Mouse (Mus musculus) stomach, postnatal 0 days (tissue): ENCODE measurements around the gene Lrrc28. TPM values are rescaled to one million over a fixed set of nuclear protein-coding genes. Genes with fewer than 3 reads are reported as not detected.

ENCODE experiments used
- ATAC-seq: fragments of 200-750 bp; cut with Nextera tagmentation; 2 replicates; pipeline ENCODE4 v1.8.0; 2017; ENCODE audit not compliant: low FRiP score, low TSS enrichment
- DNase-seq: peaks from one replicate; pipeline ENCODE4 v3.0.0-alpha.2; 2016; ENCODE audit warnings: low spot score
- H3K27ac ChIP-seq: fragments of 300-500 bp; sonication (generic); replicated peaks from 2 replicates; pipeline ENCODE4 v1.5.1; 2014; ENCODE audit warnings: mild to moderate bottlenecking, control low read depth
- H3K27me3 ChIP-seq: fragments of 300-500 bp; sonication (generic); 2 replicates; pipeline ENCODE4 v1.6.1; 2014; ENCODE audit warnings: low read length; ENCODE audit not compliant: control insufficient read depth, insufficient read depth
- H3K36me3 ChIP-seq: fragments of 300-500 bp; sonication (generic); 2 replicates; pipeline ENCODE4 v1.6.1; 2014; ENCODE audit warnings: low read length, mixed read lengths; ENCODE audit not compliant: control insufficient read depth, insufficient read depth
- H3K4me1 ChIP-seq: fragments of 300-500 bp; sonication (generic); replicated peaks from 2 replicates; pipeline ENCODE4 v1.6.1; 2014; ENCODE audit warnings: antibody characterized with exemption; ENCODE audit not compliant: control insufficient read depth, insufficient read depth
- H3K4me2 ChIP-seq: fragments of 300-500 bp; sonication (generic); replicated peaks from 2 replicates; pipeline ENCODE4 v1.6.1; 2014; ENCODE audit warnings: low read depth, mild to moderate bottlenecking, control low read depth, moderate library complexity
- H3K4me3 ChIP-seq: fragments of 300-500 bp; sonication (generic); 2 replicates; pipeline ENCODE4 v1.5.1; 2014; ENCODE audit warnings: low read depth, low read length, control low read depth
- H3K9ac ChIP-seq: fragments of 300-500 bp; sonication (generic); 2 replicates; pipeline ENCODE4 v1.6.1; 2014; ENCODE audit warnings: mild to moderate bottlenecking, low read length, control low read depth, mixed read lengths
- H3K9me3 ChIP-seq: fragments of 300-500 bp; sonication (generic); 2 replicates; pipeline ENCODE4 v1.6.1; 2016; ENCODE audit warnings: low read length; ENCODE audit not compliant: control insufficient read depth
- CTCF ChIP-seq: IDR thresholded peaks from 2 replicates; pipeline ENCODE4 v1.5.1; 2016; ENCODE audit warnings: antibody characterized with exemption, low read depth, mild to moderate bottlenecking, moderate library complexity
- EP300 ChIP-seq: optimal IDR thresholded peaks from 2 replicates; pipeline ENCODE3; 2016; ENCODE audit warnings: antibody characterized with exemption
- WGBS: fragments of 180-500 bp; shearing (Covaris S2); extraction: QIAGEN DNeasy Blood & Tissue Kit; methylation state at CpG from one replicate; pipeline ENCODE4 v1.1.7; 2014; 5-methylcytosine and 5-hydroxymethylcytosine counted together
- polyA plus RNA-seq: library from polyadenylated mRNA; unstranded; fragments of >200 nt; fragmentation: Nextera tagmentation; extraction: Ambion mirVana; gene quantifications from 2 replicates; pipeline ENCODE4 v1.2.1, GENCODE M21; 2015

Lrrc28 gene
- polyA plus RNA-seq, 1 experiment from 2014 or later: 66.0 TPM

GRCm38 (mm10) chr7:67630817-67631216 lies 14.3 kb downstream of the Lrrc28 start:
- Histone ChIP-seq H3K4me2 (no peak overlapping the region), H3K27ac (no peak overlapping the region), H3K4me3 (no peak overlapping the region), H3K9me3 (no peaks in the 10 kb centered on the region), H3K36me3 (no peaks in the 10 kb centered on the region; the same call in 1 of the 2 replicates), H3K9ac (no peak overlapping the region), H3K27me3 (no peaks in the 10 kb centered on the region), H3K4me1 (no peaks in the 10 kb centered on the region)
- ATAC-seq (peak; percentile 76), DNase-seq (peak; percentile 74)
- TF ChIP-seq CTCF (peak; percentile 100), EP300 (no peak)
- WGBS: 9% methylated on average over 2 of the region's 2 CpGs

GRCm38 (mm10) chr7:67629681-67630080 lies 15.4 kb downstream of the Lrrc28 start:
- WGBS: 58% methylated on average over 5 of the region's 5 CpGs
- Histone ChIP-seq H3K9me3 (no peaks in the 10 kb centered on the region), H3K9ac (no peak overlapping the region), H3K27me3 (no peaks in the 10 kb centered on the region), H3K36me3 (no peaks in the 10 kb centered on the region; the same call in 1 of the 2 replicates), H3K4me1 (no peaks in the 10 kb centered on the region), H3K4me2 (no peak overlapping the region), H3K4me3 (no peak overlapping the region), H3K27ac (no peak overlapping the region)
- no peak for ATAC-seq
- peak; percentile 46 for TF ChIP-seq CTCF
- no peak for TF ChIP-seq EP300
- DNase-seq: no peak

GRCm38 (mm10) chr7:67626671-67627070 lies 18.4 kb downstream of the Lrrc28 start:
- TF ChIP-seq CTCF (no peak), EP300 (no peak)
- Histone ChIP-seq H3K9ac (no peak overlapping the region), H3K4me1 (no peaks in the 10 kb centered on the region), H3K4me3 (no peak overlapping the region), H3K9me3 (no peaks in the 10 kb centered on the region), H3K27me3 (no peaks in the 10 kb centered on the region), H3K27ac (no peak overlapping the region), H3K4me2 (no peak overlapping the region), H3K36me3 (no peaks in the 10 kb centered on the region)
- no peak for DNase-seq
- WGBS: 89% methylated on average over 5 of the region's 5 CpGs
- ATAC-seq: no peak

GRCm38 (mm10) chr7:67622151-67622550 lies 22.9 kb downstream of the Lrrc28 start:
- H3K4me3 ChIP-seq: no peak overlapping the region
- H3K27ac ChIP-seq: no peak overlapping the region
- DNase-seq (no peak), ATAC-seq (no peak)
- no peaks in the 10 kb centered on the region for H3K4me1 ChIP-seq
- 74% methylated on average over 3 of the region's 3 CpGs for WGBS
- no peaks in the 10 kb centered on the region for H3K36me3 ChIP-seq
- no peaks in the 10 kb centered on the region for H3K9me3 ChIP-seq
- H3K9ac ChIP-seq: no peak overlapping the region
- TF ChIP-seq EP300: no peak
- no peak for TF ChIP-seq CTCF
- no peak overlapping the region for H3K4me2 ChIP-seq
- no peaks in the 10 kb centered on the region for H3K27me3 ChIP-seq

- Histone ChIP-seq H3K27me3 (no peaks in the 10 kb centered on the region), H3K9me3 (no peaks in the 10 kb centered on the region), H3K4me3 (no peak overlapping the region), H3K27ac (no peak overlapping the region), H3K4me2 (no peak overlapping the region), H3K36me3 (no peaks in the 10 kb centered on the region), H3K4me1 (no peaks in the 10 kb centered on the region), H3K9ac (no peak overlapping the region)
- WGBS: 60% methylated on average over 4 of the region's 4 CpGs
- ATAC-seq (no peak), DNase-seq (no peak)
- TF ChIP-seq CTCF (peak; percentile 71), EP300 (no peak)
Observed at GRCm38 (mm10) chr7:67619836-67620235, 25.2 kb downstream of the Lrrc28 start.

- Histone ChIP-seq H3K36me3 (no peaks in the 10 kb centered on the region), H3K27ac (no peak overlapping the region), H3K4me1 (no peaks in the 10 kb centered on the region), H3K27me3 (no peaks in the 10 kb centered on the region), H3K9me3 (no peaks in the 10 kb centered on the region), H3K4me2 (no peak overlapping the region), H3K9ac (no peak overlapping the region), H3K4me3 (no peak overlapping the region)
- no peak for ATAC-seq
- DNase-seq: no peak
- 92% methylated on average over 3 of the region's 3 CpGs for WGBS
- no peak for TF ChIP-seq EP300
- no peak for TF ChIP-seq CTCF
Observed at GRCm38 (mm10) chr7:67618316-67618715, 26.8 kb downstream of the Lrrc28 start.
